In genomic region chr5:74738312-74738711, GRCm38 (mm10) we compare ENCODE assay signal across 11 mouse cellular contexts. TPM values are rescaled to one million over a fixed set of nuclear protein-coding genes. Genes with fewer than 3 reads are reported as not detected.
DNase-seq lines count a peak whose midpoint lies in the region; ATAC-seq lines count a peak whose summit lies in the region.
"Had no signal": no experiment of that assay in that cellular context is flagged by ENCODE, and none has a peak within 500 bp of the region (broad histone marks: within the 10 kb centered on the region; RNA-seq: fewer than 3 reads in every experiment).

No protein-coding gene starts in this region.

- ATAC-seq in kidney, embryonic 15.5 days (replicated peaks; ENCODE audit: low FRiP score) = peak; percentile 75
- no peak for ATAC-seq in midbrain, embryonic 16.5 days

- no peak overlapping the region for H3K9ac ChIP-seq in kidney, embryonic 15.5 days
- no peak overlapping the region for H3K9ac ChIP-seq in midbrain, embryonic 16.5 days (ENCODE audit: low read depth, low read length)
- H3K9ac ChIP-seq: embryonic facial prominence, embryonic 12.5 days; heart, embryonic 15.5 days had no signal

- no peaks in the 10 kb centered on the region for H3K9me3 ChIP-seq in kidney, embryonic 15.5 days (replicated peaks)
- no peaks in the 10 kb centered on the region for H3K9me3 ChIP-seq in midbrain, embryonic 16.5 days (replicated peaks; ENCODE audit: control insufficient read depth, low read length, poor library complexity, severe bottlenecking)
- H3K9me3 ChIP-seq: embryonic facial prominence, embryonic 12.5 days; heart, embryonic 15.5 days had no signal

- DNase-seq in adrenal gland, adult 2 months = peak; percentile 9
- DNase-seq in adrenal gland, adult (ENCODE audit: inconsistent age in 2 of 2, low spot score in 1 of 2) = no peak
- DNase-seq in ZHBTc4 (ENCODE audit: low read depth, low spot score) = peak; percentile 90
- peak; percentile 83 for DNase-seq in lung, postnatal 36 days
- DNase-seq in layer of hippocampus, postnatal 14 days (ENCODE audit: low spot score in 2 of 2) = no peak
- no peak for DNase-seq in adrenal gland, postnatal 25 days
- DNase-seq: adrenal gland, adult 8-10 months had no signal

- peaks cover 25% of the 10 kb centered on the region for H3K4me1 ChIP-seq in kidney, embryonic 15.5 days
- H3K4me1 ChIP-seq in midbrain, embryonic 16.5 days (ENCODE audit: control insufficient read depth, insufficient read depth, low read length) = no peaks in the 10 kb centered on the region; the same call in 1 of the 2 replicates

- no peaks in the 10 kb centered on the region for H3K36me3 ChIP-seq in kidney, embryonic 15.5 days
- no peaks in the 10 kb centered on the region for H3K36me3 ChIP-seq in midbrain, embryonic 16.5 days (ENCODE audit: control insufficient read depth, insufficient read depth, low read length)
- H3K36me3 ChIP-seq: embryonic facial prominence, embryonic 12.5 days; heart, embryonic 15.5 days had no signal

- no peak overlapping the region for H3K4me3 ChIP-seq in kidney, embryonic 15.5 days (replicated peaks)
- H3K4me3 ChIP-seq in midbrain, embryonic 16.5 days (ENCODE audit: low read depth, low read length) = no peak overlapping the region
- H3K4me3 ChIP-seq: embryonic facial prominence, embryonic 12.5 days; heart, embryonic 15.5 days had no signal

- no peak overlapping the region for H3K4me2 ChIP-seq in kidney, embryonic 15.5 days
- no peak overlapping the region for H3K4me2 ChIP-seq in midbrain, embryonic 16.5 days (ENCODE audit: low read length)
- H3K4me2 ChIP-seq: heart, embryonic 15.5 days had no signal

- no peak overlapping the region for H3K27ac ChIP-seq in kidney, embryonic 15.5 days
- H3K27ac ChIP-seq in midbrain, embryonic 16.5 days (ENCODE audit: low read length) = no peak overlapping the region
- H3K27ac ChIP-seq: embryonic facial prominence, embryonic 12.5 days; heart, embryonic 15.5 days had no signal

- WGBS in kidney, embryonic 15.5 days = 54% methylated on average over 3 of the region's 3 CpGs
- 74% methylated on average over 3 of the region's 3 CpGs for WGBS in midbrain, embryonic 16.5 days

- no peaks in the 10 kb centered on the region for H3K27me3 ChIP-seq in kidney, embryonic 15.5 days
- H3K27me3 ChIP-seq in midbrain, embryonic 16.5 days (ENCODE audit: control insufficient read depth, insufficient read depth, low read depth, low read length) = no peaks in the 10 kb centered on the region
- H3K27me3 ChIP-seq: embryonic facial prominence, embryonic 12.5 days had no signal

RNA-seq across cellular contexts. Expression of gene Lnx1, which starts 35.6 kb away (rescaled TPM):
- total RNA-seq in adrenal gland, adult 2 months (2021) = 1 to 10 TPM; 2.9 to 7.2 TPM
- 1.9 and 2.0 TPM in 2 replicates for polyA plus RNA-seq in adrenal gland, adult 2 months (2012; rRNA removed)
- 1.7 and 2.0 TPM in 2 replicates for polyA plus RNA-seq in kidney, embryonic 15.5 days (2015; fragmentation: Nextera tagmentation; extraction: Ambion mirVana)
- 16.9 and 22.7 TPM in 2 replicates for polyA plus RNA-seq in midbrain, embryonic 16.5 days (2015; fragmentation: Nextera tagmentation; extraction: Ambion mirVana)
- total RNA-seq in layer of hippocampus, postnatal 14 days (2021) = 10 to 100 TPM; 19.0 to 22.4 TPM
- 4.3 and 5.0 TPM in 2 replicates for total RNA-seq in adrenal gland, postnatal 25 days (2021)

Comparison
In these comparisons a context has a peak if more than half of its experiments do, and no peak if none do; other contexts are left out.
1. DNase-seq: peak in adrenal gland, adult 2 months (single experiment), ZHBTc4 (single experiment) and lung, postnatal 36 days (single experiment); none in adrenal gland, adult (0 of 2), layer of hippocampus, postnatal 14 days (0 of 2) and adrenal gland, postnatal 25 days (single experiment).